Mouse (Mus musculus) liver, embryonic 14.5 days (tissue): ENCODE data around the gene Il10ra. TPM values are rescaled to one million over a fixed set of nuclear protein-coding genes. Genes with fewer than 3 reads are reported as not detected.

Source experiments
- ATAC-seq: fragments of 200-750 bp; cut with Nextera tagmentation; 2 replicates; pipeline ENCODE4 v1.8.0; 2017; ENCODE audit warnings: moderate number of reproducible peaks, mild to moderate bottlenecking, moderate library complexity; ENCODE audit not compliant: insufficient read depth
- DNase-seq, 3 experiments: peaks; one replicate each; pipeline ENCODE4 v3.0.0-alpha.2; 2012 to 2013; ENCODE audit warnings: low read depth in 3 of 3, low spot score in 3 of 3
- H3K27ac ChIP-seq: fragments of 300-500 bp; sonication (generic); 2 replicates; pipeline ENCODE4 v1.5.1; 2014; ENCODE audit warnings: moderate library complexity, mild to moderate bottlenecking, control low read depth, inconsistent platforms
- H3K27me3 ChIP-seq: fragments of 300-500 bp; sonication (generic); 2 replicates; pipeline ENCODE4 v1.6.1; 2014; ENCODE audit warnings: mild to moderate bottlenecking, low read length, moderate library complexity; ENCODE audit not compliant: control insufficient read depth, insufficient read depth
- H3K36me3 ChIP-seq: fragments of 300-500 bp; sonication (generic); replicated peaks from 2 replicates; pipeline ENCODE4 v1.6.1; 2014; ENCODE audit warnings: low read depth; ENCODE audit not compliant: control insufficient read depth, insufficient read depth
- H3K4me1 ChIP-seq, 2 experiments: fragments of 200-500 bp in 1 of 2; fragments of 300-500 bp in 1 of 2; sonication (generic) in 1 of 2; replicated peaks; 2 replicates each; pipeline ENCODE4 v1.6.1; 2012 to 2014; ENCODE audit warnings: antibody characterized with exemption in 1 of 2, inconsistent platforms in 1 of 2, low read length in 1 of 2; ENCODE audit not compliant: control insufficient read depth in 2 of 2, insufficient read depth in 2 of 2
- H3K4me2 ChIP-seq: fragments of 300-500 bp; sonication (generic); 2 replicates; pipeline ENCODE4 v1.6.1; 2014; ENCODE audit warnings: low read depth, mild to moderate bottlenecking, control low read depth, moderate library complexity
- H3K4me3 ChIP-seq, 2 experiments: fragments of 200-500 bp in 1 of 2; fragments of 300-500 bp in 1 of 2; sonication (generic) in 1 of 2; 2 replicates each; pipeline ENCODE4 v1.5.1; 2012 to 2014; ENCODE audit warnings: low read depth in 2 of 2, low read length in 2 of 2, mild to moderate bottlenecking in 2 of 2, control low read depth in 1 of 2, inconsistent platforms in 1 of 2, moderate library complexity in 1 of 2; ENCODE audit not compliant: insufficient read depth in 1 of 2
- H3K9ac ChIP-seq: fragments of 300-500 bp; sonication (generic); replicated peaks from 2 replicates; pipeline ENCODE4 v1.6.1; 2014; ENCODE audit warnings: mild to moderate bottlenecking, control low read depth, moderate library complexity
- H3K9me3 ChIP-seq: fragments of 300-500 bp; sonication (generic); 2 replicates; pipeline ENCODE4 v1.6.1; 2016; ENCODE audit warnings: low read length, mixed read lengths; ENCODE audit not compliant: control insufficient read depth
- CTCF ChIP-seq: IDR thresholded peaks from 2 replicates; pipeline ENCODE4 v1.5.1; 2016; ENCODE audit warnings: antibody characterized with exemption, low read depth, control low read depth
- EP300 ChIP-seq: IDR thresholded peaks from 2 replicates; pipeline ENCODE4 v1.6.1; 2016; ENCODE audit warnings: antibody characterized with exemption, low read depth
- WGBS: fragments of 180-500 bp; shearing (Covaris S2); extraction: QIAGEN DNeasy Blood & Tissue Kit; methylation state at CpG from one replicate; pipeline ENCODE4 v1.1.7; 2014; ENCODE audit not compliant: insufficient replicate concordance; 5-methylcytosine and 5-hydroxymethylcytosine counted together
- microRNA-seq: library from miRNA; unstranded; fragments of <30 nt; microRNA quantifications from one replicate; pipeline ENCODE4, GENCODE M21; 2016
- polyA plus RNA-seq, 2 experiments: library from polyadenylated mRNA; depleted of rRNA in 1 of 2; stranded (reverse) in 1 of 2; unstranded in 1 of 2; fragments of >200 nt; fragmentation: Nextera tagmentation in 1 of 2; extraction: Ambion mirVana in 1 of 2; gene quantifications; 2 replicates each; pipeline versions ENCODE4 v1.2.1 to v1.2.3; 2012 to 2014

Il10ra gene
- polyA plus RNA-seq, 2 experiments = 1.2 to 1.4 TPM

DNA sequence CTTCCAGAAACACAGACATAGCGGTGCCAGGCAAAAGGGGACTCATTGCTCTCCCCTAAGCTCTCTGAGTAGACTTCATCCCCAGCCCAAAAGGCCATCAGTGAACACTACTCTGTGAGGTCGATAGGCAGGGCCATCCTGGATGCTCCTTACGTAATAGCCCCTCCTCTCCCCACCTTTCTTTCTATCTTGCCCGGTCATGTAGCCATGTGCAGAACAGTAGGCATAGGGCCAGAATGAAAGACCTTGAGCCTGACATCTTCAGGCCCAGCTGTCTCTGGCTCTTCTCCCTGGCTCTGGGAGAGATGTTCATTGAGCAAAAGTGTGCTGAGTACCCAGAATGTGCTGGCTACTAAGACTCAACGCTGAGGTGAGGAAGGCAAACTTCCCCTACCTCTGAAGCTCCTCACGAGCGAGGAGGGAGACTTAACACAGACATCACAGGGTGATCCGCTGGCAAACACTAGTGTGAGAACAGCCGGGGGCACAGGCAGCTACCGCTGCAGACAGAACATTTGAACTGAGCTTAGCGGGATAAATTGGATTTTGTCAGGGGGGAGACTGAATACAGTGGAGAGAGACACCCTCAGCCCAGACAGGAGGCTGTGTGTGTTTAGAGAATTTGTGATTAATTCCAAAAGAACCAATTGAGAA lies 53.3 kb downstream of the Il10ra start:
- H3K4me3 ChIP-seq = no peak overlapping the region
- ATAC-seq = no peak
- H3K36me3 ChIP-seq = no peaks in the 10 kb centered on the region
- WGBS = 46% methylated on average over 11 of the region's 11 CpGs
- no peak for TF ChIP-seq EP300
- TF ChIP-seq CTCF = no peak
- no peak overlapping the region for H3K4me2 ChIP-seq
- H3K27me3 ChIP-seq = no peaks in the 10 kb centered on the region
- H3K9ac ChIP-seq = no peak overlapping the region
- no peak overlapping the region for H3K27ac ChIP-seq
- DNase-seq = no peak
- no peaks in the 10 kb centered on the region for H3K9me3 ChIP-seq
- H3K4me1 ChIP-seq = no peaks in the 10 kb centered on the region

GRCm38 (mm10) chr9:45212001-45212400 lies 56.9 kb downstream of the Il10ra start:
- no peak overlapping the region for H3K4me2 ChIP-seq
- no peaks in the 10 kb centered on the region for H3K27me3 ChIP-seq
- H3K4me3 ChIP-seq = no peak overlapping the region
- WGBS = 62% methylated on average over 6 of the region's 6 CpGs
- H3K36me3 ChIP-seq = no peaks in the 10 kb centered on the region
- H3K4me1 ChIP-seq = no peaks in the 10 kb centered on the region
- no peak for TF ChIP-seq CTCF
- TF ChIP-seq EP300 = no peak
- no peak overlapping the region for H3K27ac ChIP-seq
- no peak overlapping the region for H3K9ac ChIP-seq
- ATAC-seq (no peak), DNase-seq (no peak)
- no peaks in the 10 kb centered on the region for H3K9me3 ChIP-seq

DNA sequence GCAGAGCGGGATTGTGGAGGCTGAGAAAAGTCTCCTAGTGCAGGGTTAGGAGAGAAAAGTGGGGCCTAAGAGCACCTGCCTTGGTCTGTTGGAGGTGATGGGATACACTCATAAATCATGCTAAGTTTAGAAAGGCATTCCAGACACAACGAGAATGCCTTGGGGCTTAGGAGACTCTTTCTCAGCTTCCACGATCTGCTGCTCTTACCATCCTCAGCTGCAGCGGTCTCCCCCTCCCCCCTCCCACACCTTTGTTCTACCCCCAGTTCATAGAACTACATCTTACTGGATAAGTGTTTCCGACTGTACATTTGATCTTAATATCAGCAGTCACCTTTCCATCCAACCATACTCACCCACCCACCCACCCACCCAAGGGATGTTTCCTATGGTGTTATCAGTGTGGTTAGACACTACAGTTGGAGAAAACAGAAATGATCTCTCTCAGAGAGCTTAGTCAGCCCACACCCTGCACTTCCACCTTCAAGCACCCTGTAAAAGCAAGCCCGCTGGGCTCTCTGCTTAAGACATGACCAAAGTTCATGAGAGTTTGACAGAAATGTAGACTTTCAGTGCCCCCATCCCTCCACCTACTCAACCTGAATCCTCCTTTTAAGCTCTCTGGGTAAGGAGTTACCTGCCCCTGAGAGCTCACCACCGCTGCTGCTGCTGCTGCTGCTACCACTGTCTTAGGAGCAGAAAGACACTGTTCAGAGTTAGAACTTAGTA lies 61.8 kb downstream of the Il10ra start:
- WGBS = 44% methylated on average over 7 of the region's 7 CpGs
- no peak for TF ChIP-seq EP300
- TF ChIP-seq CTCF = no peak
- H3K27ac ChIP-seq = no peak overlapping the region

DNA sequence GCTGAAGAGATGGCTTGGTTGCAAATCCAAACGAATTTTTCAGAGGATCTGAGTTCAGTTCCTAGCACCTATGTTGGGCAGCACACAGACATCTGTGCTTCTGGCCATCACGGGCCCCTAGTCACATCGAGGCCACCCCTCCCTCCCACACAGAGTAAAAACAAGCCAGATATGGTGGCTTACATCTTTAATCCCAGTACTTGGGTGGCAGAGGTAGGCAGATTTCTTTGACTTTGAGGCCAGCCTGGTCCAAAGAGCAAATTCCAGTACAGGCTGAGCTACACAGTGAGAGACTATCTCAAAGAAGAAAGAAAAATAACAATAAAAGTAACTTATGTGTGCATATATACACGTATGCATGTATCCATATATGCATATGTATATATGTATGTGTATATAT lies 62.8 kb downstream of the Il10ra start:
- Histone ChIP-seq H3K27ac (no peak overlapping the region), H3K4me3 (no peak overlapping the region), H3K9me3 (no peaks in the 10 kb centered on the region), H3K4me1 (peaks cover 0 to 8% of the 10 kb centered on the region in 2 experiments; a peak in 2 of 4 replicates), H3K36me3 (no peaks in the 10 kb centered on the region), H3K9ac (no peak overlapping the region), H3K27me3 (no peaks in the 10 kb centered on the region), H3K4me2 (no peak overlapping the region)
- DNase-seq = no peak
- no peak for TF ChIP-seq EP300
- ATAC-seq = no peak
- WGBS = 54% methylated on average over 4 of the region's 4 CpGs

More for the DNA sequence above, 61.8 kb downstream of the Il10ra start:
- no peak overlapping the region for H3K9ac ChIP-seq
- DNase-seq (no peak), ATAC-seq (no peak)
- no peaks in the 10 kb centered on the region for H3K9me3 ChIP-seq
- no peaks in the 10 kb centered on the region for H3K36me3 ChIP-seq
- peaks cover 0 to 3% of the 10 kb centered on the region in 2 experiments; a peak in 2 of 4 replicates for H3K4me1 ChIP-seq
- no peaks in the 10 kb centered on the region for H3K27me3 ChIP-seq
- no peak overlapping the region for H3K4me3 ChIP-seq
- H3K4me2 ChIP-seq = no peak overlapping the region

- no peak for ATAC-seq
Measured at GRCm38 (mm10) chr9:45205143-45205542, 63.8 kb downstream of the Il10ra start.

More at GRCm38 (mm10) chr9:45205143-45205542, 63.8 kb downstream of the Il10ra start:
- Histone ChIP-seq H3K27me3 (no peaks in the 10 kb centered on the region), H3K4me1 (peaks cover 0 to 8% of the 10 kb centered on the region in 2 experiments; a peak in 2 of 4 replicates), H3K27ac (no peak overlapping the region), H3K36me3 (no peaks in the 10 kb centered on the region), H3K4me2 (no peak overlapping the region), H3K9ac (no peak overlapping the region), H3K4me3 (no peak overlapping the region), H3K9me3 (no peaks in the 10 kb centered on the region)
- TF ChIP-seq CTCF = no peak
- no peak for TF ChIP-seq EP300
- DNase-seq = no peak
- WGBS = 51% methylated on average over 5 of the region's 5 CpGs

Small RNA genes lying within 50 kb of the gene (microRNA-seq; reads per million reads assigned to microRNA genes)
- not detected for gene Mir7086

Other genes starting within 250 kb of the Il10ra start
- gene Mpzl2, start 229.3 kb downstream of the Il10ra start, polyA plus RNA-seq (2012; rRNA removed) = 4.4 and 4.9 TPM in 2 replicates
- gene Mpzl2, start 229.3 kb downstream of the Il10ra start, polyA plus RNA-seq (2014; fragmentation: Nextera tagmentation; extraction: Ambion mirVana) = 3.1 and 4.7 TPM in 2 replicates
- gene Mpzl3, start 214.0 kb downstream of the Il10ra start, polyA plus RNA-seq (2012; rRNA removed) = 0.33 and 0.44 TPM in 2 replicates
- 0.51 and 1.0 TPM in 2 replicates for gene Mpzl3, start 214.0 kb downstream of the Il10ra start, polyA plus RNA-seq (2014; fragmentation: Nextera tagmentation; extraction: Ambion mirVana)
- gene Jaml, start 190.0 kb downstream of the Il10ra start, polyA plus RNA-seq (2012; rRNA removed) = 0.03 and 0.09 TPM in 2 replicates
- 0.21 and 0.25 TPM in 2 replicates for gene Jaml, start 190.0 kb downstream of the Il10ra start, polyA plus RNA-seq (2014; fragmentation: Nextera tagmentation; extraction: Ambion mirVana)
- gene Scn2b, start 151.4 kb downstream of the Il10ra start, polyA plus RNA-seq (2012; rRNA removed) = 0.13 and 0.15 TPM in 2 replicates
- 0.08 and 0.10 TPM in 2 replicates for gene Scn2b, start 151.4 kb downstream of the Il10ra start, polyA plus RNA-seq (2014; fragmentation: Nextera tagmentation; extraction: Ambion mirVana)
- 0.03 and 0.06 TPM in 2 replicates for gene Scn4b, start 130.8 kb downstream of the Il10ra start, polyA plus RNA-seq (2012; rRNA removed)
- 0.01 TPM in 1 of 2 replicates, not detected in the other for gene Scn4b, start 130.8 kb downstream of the Il10ra start, polyA plus RNA-seq (2014; fragmentation: Nextera tagmentation; extraction: Ambion mirVana)
- 0.04 TPM in 1 of 2 replicates, not detected in the other for gene BC049352, start 87.1 kb downstream of the Il10ra start, polyA plus RNA-seq (2012; rRNA removed)
- gene BC049352, start 87.1 kb downstream of the Il10ra start, polyA plus RNA-seq (2014; fragmentation: Nextera tagmentation; extraction: Ambion mirVana) = 0.11 TPM in 1 of 2 replicates, not detected in the other
- 0.06 and 0.12 TPM in 2 replicates for gene Tmprss4, start 65.1 kb downstream of the Il10ra start, polyA plus RNA-seq (2012; rRNA removed)
- gene Tmprss4, start 65.1 kb downstream of the Il10ra start, polyA plus RNA-seq (2014; fragmentation: Nextera tagmentation; extraction: Ambion mirVana) = 0.05 TPM in 1 of 2 replicates, not detected in the other
- not detected in 2 replicates for gene Tmprss13, start 50.0 kb upstream of the Il10ra start, polyA plus RNA-seq (2012; rRNA removed)
- gene Tmprss13, start 50.0 kb upstream of the Il10ra start, polyA plus RNA-seq (2014; fragmentation: Nextera tagmentation; extraction: Ambion mirVana) = not detected in 2 replicates
- gene Fxyd6, start 101.0 kb upstream of the Il10ra start, polyA plus RNA-seq (2012; rRNA removed) = 0.89 and 1.1 TPM in 2 replicates
- gene Fxyd6, start 101.0 kb upstream of the Il10ra start, polyA plus RNA-seq (2014; fragmentation: Nextera tagmentation; extraction: Ambion mirVana) = 0.42 and 0.72 TPM in 2 replicates
- 0.50 and 0.95 TPM in 2 replicates for gene Fxyd2, start 130.5 kb upstream of the Il10ra start, polyA plus RNA-seq (2012; rRNA removed)
- gene Fxyd2, start 130.5 kb upstream of the Il10ra start, polyA plus RNA-seq (2014; fragmentation: Nextera tagmentation; extraction: Ambion mirVana) = 0.55 and 0.76 TPM in 2 replicates
- gene Dscaml1, start 157.5 kb upstream of the Il10ra start, polyA plus RNA-seq (2012; rRNA removed) = 0.02 TPM in 1 of 2 replicates, not detected in the other
- gene Dscaml1, start 157.5 kb upstream of the Il10ra start, polyA plus RNA-seq (2014; fragmentation: Nextera tagmentation; extraction: Ambion mirVana) = not detected in 2 replicates